Mouse (Mus musculus) hindbrain, embryonic 13.5 days (tissue): ENCODE measurements around the gene Tmem117. TPM values are rescaled to one million over a fixed set of nuclear protein-coding genes. Genes with fewer than 3 reads are reported as not detected.
A peak's percentile ranks its signal among the peaks of the same experiment; 100 is the strongest.

Experiments used
- ATAC-seq: fragments of 200-750 bp; cut with Nextera tagmentation; 2 replicates; pipeline ENCODE4 v1.8.0; 2017; ENCODE audit warnings: moderate TSS enrichment; ENCODE audit not compliant: low FRiP score
- H3K27ac ChIP-seq: fragments of 300-500 bp; sonication (generic); 2 replicates; pipeline ENCODE4 v1.5.1; 2015; ENCODE audit warnings: inconsistent platforms, mild to moderate bottlenecking, moderate library complexity
- H3K27me3 ChIP-seq: fragments of 300-500 bp; sonication (generic); 2 replicates; pipeline ENCODE4 v1.6.1; 2015; ENCODE audit warnings: mild to moderate bottlenecking, inconsistent platforms
- H3K36me3 ChIP-seq: fragments of 300-500 bp; sonication (generic); 2 replicates; pipeline ENCODE4 v1.6.1; 2015; ENCODE audit warnings: mild to moderate bottlenecking, inconsistent platforms
- H3K4me1 ChIP-seq: fragments of 300-500 bp; sonication (generic); replicated peaks from 2 replicates; pipeline ENCODE4 v1.6.1; 2015; ENCODE audit warnings: inconsistent platforms
- H3K4me2 ChIP-seq: fragments of 300-500 bp; sonication (generic); 2 replicates; pipeline ENCODE4 v1.6.1; 2015; ENCODE audit warnings: inconsistent platforms, mild to moderate bottlenecking, moderate library complexity
- H3K4me3 ChIP-seq: fragments of 300-500 bp; sonication (generic); 2 replicates; pipeline ENCODE4 v1.5.1; 2015; ENCODE audit warnings: mild to moderate bottlenecking, inconsistent platforms
- H3K9ac ChIP-seq: fragments of 300-500 bp; sonication (generic); 2 replicates; pipeline ENCODE4 v1.6.1; 2015; ENCODE audit warnings: mild to moderate bottlenecking, inconsistent platforms
- H3K9me3 ChIP-seq: fragments of 300-500 bp; sonication (generic); 2 replicates; pipeline ENCODE4 v1.6.1; 2016; ENCODE audit warnings: inconsistent platforms
- WGBS: fragments of 180-500 bp; shearing (Covaris S2); methylation state at CpG from one replicate; pipeline ENCODE4 v1.1.7; 2015; 5-methylcytosine and 5-hydroxymethylcytosine counted together
- polyA plus RNA-seq: library from polyadenylated mRNA; unstranded; fragments of >200 nt; fragmentation: Nextera tagmentation; extraction: Ambion mirVana; gene quantifications from 2 replicates; pipeline ENCODE4 v1.2.1, GENCODE M21; 2015

Gene Tmem117
- polyA plus RNA-seq, 1 experiment from 2014 or later: 6.9 TPM

GRCm38 (mm10) chr15:95075356-95075755, 446.3 kb downstream of the Tmem117 start:
- WGBS: 67% methylated on average over 12 of the region's 12 CpGs
- no peaks in the 10 kb centered on the region for H3K36me3 ChIP-seq
- peaks cover 4% of the 10 kb centered on the region for H3K4me1 ChIP-seq
- H3K27ac ChIP-seq: no peak overlapping the region
- H3K27me3 ChIP-seq: no peaks in the 10 kb centered on the region
- no peak overlapping the region for H3K9ac ChIP-seq
- H3K4me2 ChIP-seq: no peak overlapping the region
- H3K9me3 ChIP-seq: no peaks in the 10 kb centered on the region
- no peak overlapping the region for H3K4me3 ChIP-seq
- no peak for ATAC-seq

GRCm38 (mm10) chr15:95081654-95082053, 452.6 kb downstream of the Tmem117 start:
- 48% methylated on average over 11 of the region's 11 CpGs for WGBS
- no peak overlapping the region; the same call in 1 of the 2 replicates for H3K9ac ChIP-seq
- no peaks in the 10 kb centered on the region for H3K9me3 ChIP-seq
- no peaks in the 10 kb centered on the region for H3K27me3 ChIP-seq
- peak overlapping the region; percentile 14; the same call in 1 of the 2 replicates for H3K4me2 ChIP-seq
- ATAC-seq: peak; percentile 79
- no peaks in the 10 kb centered on the region for H3K36me3 ChIP-seq
- H3K4me3 ChIP-seq: no peak overlapping the region
- H3K27ac ChIP-seq: peak overlapping the region; percentile 55
- peaks cover 10% of the 10 kb centered on the region for H3K4me1 ChIP-seq

GRCm38 (mm10) chr15:95085962-95086361, 456.9 kb downstream of the Tmem117 start:
- no peak for ATAC-seq
- H3K9me3 ChIP-seq: no peaks in the 10 kb centered on the region
- no peak overlapping the region for H3K9ac ChIP-seq

GRCm38 (mm10) chr15:95100133-95100532, 471.1 kb downstream of the Tmem117 start:
- no peak overlapping the region for H3K4me3 ChIP-seq
- 91% methylated on average over 7 of the region's 7 CpGs for WGBS
- H3K9ac ChIP-seq: no peak overlapping the region
- no peak for ATAC-seq
- H3K9me3 ChIP-seq: no peaks in the 10 kb centered on the region
- H3K4me2 ChIP-seq: no peak overlapping the region
- H3K4me1 ChIP-seq: no peaks in the 10 kb centered on the region
- no peaks in the 10 kb centered on the region for H3K27me3 ChIP-seq
- no peak overlapping the region for H3K27ac ChIP-seq
- no peaks in the 10 kb centered on the region for H3K36me3 ChIP-seq

More at GRCm38 (mm10) chr15:95085962-95086361, 456.9 kb downstream of the Tmem117 start:
- WGBS: 82% methylated on average over 7 of the region's 7 CpGs
- no peak overlapping the region for H3K4me3 ChIP-seq
- H3K27me3 ChIP-seq: no peaks in the 10 kb centered on the region
- H3K4me2 ChIP-seq: no peak overlapping the region
- no peak overlapping the region for H3K27ac ChIP-seq
- peaks cover 10% of the 10 kb centered on the region for H3K4me1 ChIP-seq
- no peaks in the 10 kb centered on the region for H3K36me3 ChIP-seq

- Histone ChIP-seq H3K9me3 (no peaks in the 10 kb centered on the region), H3K4me3 (no peak overlapping the region), H3K27ac (no peak overlapping the region), H3K4me1 (no peaks in the 10 kb centered on the region), H3K9ac (no peak overlapping the region), H3K27me3 (no peaks in the 10 kb centered on the region), H3K36me3 (no peaks in the 10 kb centered on the region), H3K4me2 (no peak overlapping the region)
- no peak for ATAC-seq
Measured at GRCm38 (mm10) chr15:95101522-95101921, 472.5 kb downstream of the Tmem117 start.

GRCm38 (mm10) chr15:95107246-95107809, 478.3 kb downstream of the Tmem117 start:
- no peaks in the 10 kb centered on the region for H3K9me3 ChIP-seq
- H3K27ac ChIP-seq: no peak overlapping the region
- H3K4me2 ChIP-seq: no peak overlapping the region
- no peak overlapping the region for H3K9ac ChIP-seq
- 59% methylated on average over 8 of the region's 8 CpGs for WGBS
- H3K4me1 ChIP-seq: peaks cover 13% of the 10 kb centered on the region
- no peaks in the 10 kb centered on the region for H3K27me3 ChIP-seq
- no peak for ATAC-seq
- H3K4me3 ChIP-seq: no peak overlapping the region
- H3K36me3 ChIP-seq: no peaks in the 10 kb centered on the region

GRCm38 (mm10) chr15:95108626-95109025, 479.6 kb downstream of the Tmem117 start:
- Histone ChIP-seq H3K9ac (no peak overlapping the region), H3K36me3 (no peaks in the 10 kb centered on the region), H3K9me3 (no peaks in the 10 kb centered on the region), H3K4me1 (peaks cover 13% of the 10 kb centered on the region), H3K4me3 (no peak overlapping the region), H3K27ac (no peak overlapping the region), H3K27me3 (no peaks in the 10 kb centered on the region), H3K4me2 (no peak overlapping the region)
- no peak for ATAC-seq
- 85% methylated on average over 4 of the region's 4 CpGs for WGBS

- Histone ChIP-seq H3K4me1 (peaks cover 3% of the 10 kb centered on the region; the same call in 1 of the 2 replicates), H3K4me3 (no peak overlapping the region), H3K27me3 (no peaks in the 10 kb centered on the region), H3K9me3 (no peaks in the 10 kb centered on the region), H3K9ac (no peak overlapping the region), H3K36me3 (no peaks in the 10 kb centered on the region), H3K4me2 (no peak overlapping the region), H3K27ac (no peak overlapping the region)
- WGBS: 67% methylated on average over 4 of the region's 4 CpGs
- no peak for ATAC-seq
Measured at GRCm38 (mm10) chr15:95131401-95131800, 502.4 kb downstream of the Tmem117 start.

GRCm38 (mm10) chr15:95135926-95136609, 507.0 kb downstream of the Tmem117 start:
- no peaks in the 10 kb centered on the region for H3K36me3 ChIP-seq
- no peak overlapping the region for H3K9ac ChIP-seq
- no peak overlapping the region for H3K4me2 ChIP-seq
- H3K4me1 ChIP-seq: peaks cover 17% of the 10 kb centered on the region
- no peak overlapping the region for H3K4me3 ChIP-seq
- H3K9me3 ChIP-seq: no peaks in the 10 kb centered on the region
- no peaks in the 10 kb centered on the region for H3K27me3 ChIP-seq
- no peak overlapping the region for H3K27ac ChIP-seq
- WGBS: 89% methylated on average over 17 of the region's 17 CpGs
- ATAC-seq: peak; percentile 65

GRCm38 (mm10) chr15:95137018-95137810, 508.2 kb downstream of the Tmem117 start:
- no peak for ATAC-seq
- H3K4me2 ChIP-seq: no peak overlapping the region
- H3K4me3 ChIP-seq: no peak overlapping the region
- no peaks in the 10 kb centered on the region for H3K36me3 ChIP-seq
- no peak overlapping the region for H3K9ac ChIP-seq
- WGBS: 54% methylated on average over 10 of the region's 10 CpGs
- no peaks in the 10 kb centered on the region for H3K27me3 ChIP-seq
- H3K27ac ChIP-seq: no peak overlapping the region
- H3K4me1 ChIP-seq: peaks cover 17% of the 10 kb centered on the region
- no peaks in the 10 kb centered on the region for H3K9me3 ChIP-seq

- Histone ChIP-seq H3K4me2 (no peak overlapping the region), H3K36me3 (no peaks in the 10 kb centered on the region), H3K9ac (no peak overlapping the region), H3K9me3 (no peaks in the 10 kb centered on the region), H3K27me3 (no peaks in the 10 kb centered on the region), H3K27ac (no peak overlapping the region), H3K4me1 (peaks cover 17% of the 10 kb centered on the region), H3K4me3 (no peak overlapping the region)
- WGBS: 77% methylated on average over 12 of the region's 12 CpGs
- ATAC-seq: no peak
Measured at GRCm38 (mm10) chr15:95138709-95139409, 509.8 kb downstream of the Tmem117 start.

GRCm38 (mm10) chr15:95144131-95144530, 515.1 kb downstream of the Tmem117 start:
- H3K36me3 ChIP-seq: no peaks in the 10 kb centered on the region
- no peak for ATAC-seq
- H3K4me3 ChIP-seq: no peak overlapping the region
- H3K27ac ChIP-seq: no peak overlapping the region
- no peaks in the 10 kb centered on the region for H3K4me1 ChIP-seq
- 86% methylated on average over 2 of the region's 2 CpGs for WGBS
- no peaks in the 10 kb centered on the region for H3K27me3 ChIP-seq
- H3K9me3 ChIP-seq: no peaks in the 10 kb centered on the region
- no peak overlapping the region for H3K9ac ChIP-seq
- no peak overlapping the region for H3K4me2 ChIP-seq
